Mouse (Mus musculus): ENCODE measurements at regions not wholly inside any gene's neighbourhood (a gene's known extent, or its start where the extent isn't known, plus 50 kb on each side); places are given as distances from the start of the nearest gene placed in this dataset.

- Histone ChIP-seq H3K36me3 (ENCODE audit: control insufficient read depth, insufficient read depth, low read length) (no peaks in the 10 kb centered on the region), H3K9ac (ENCODE audit: low read length) (no peak overlapping the region), H3K9me3 (ENCODE audit: control insufficient read depth, low read length) (no peaks in the 10 kb centered on the region), H3K27me3 (replicated peaks; ENCODE audit: control insufficient read depth, insufficient read depth, low read length) (no peaks in the 10 kb centered on the region), H3K4me1 (replicated peaks; ENCODE audit: control insufficient read depth, insufficient read depth, low read length) (no peaks in the 10 kb centered on the region), H3K27ac (ENCODE audit: low read depth) (no peak overlapping the region), H3K4me2 (ENCODE audit: low read length) (no peak overlapping the region), H3K4me3 (ENCODE audit: low read depth, low read length) (no peak overlapping the region)
- ATAC-seq (replicated peaks; ENCODE audit: low FRiP score, low TSS enrichment, low read depth) (no peak), DNase-seq (ENCODE audit: low spot score) (no peak)
- WGBS: 75% methylated on average over 3 of the region's 3 CpGs
Measured at GRCm38 (mm10) chr13:110599666-110600065, 204.8 kb downstream of the Plk2 start.

- WGBS: 85% methylated on average over 9 of the region's 9 CpGs
- no peak overlapping the region for H3K9ac ChIP-seq (ENCODE audit: low read length)
- ATAC-seq (replicated peaks; ENCODE audit: low FRiP score, low TSS enrichment, low read depth) (no peak), DNase-seq (ENCODE audit: low spot score) (no peak)
- no peak overlapping the region for H3K4me2 ChIP-seq (ENCODE audit: low read length)
- no peak overlapping the region for H3K4me3 ChIP-seq (ENCODE audit: low read depth, low read length)
- H3K9me3 ChIP-seq (ENCODE audit: control insufficient read depth, low read length): no peaks in the 10 kb centered on the region
- H3K27me3 ChIP-seq (replicated peaks; ENCODE audit: control insufficient read depth, insufficient read depth, low read length): no peaks in the 10 kb centered on the region
- H3K4me1 ChIP-seq (replicated peaks; ENCODE audit: control insufficient read depth, insufficient read depth, low read length): no peaks in the 10 kb centered on the region
- no peak overlapping the region for H3K27ac ChIP-seq (ENCODE audit: low read depth)
- H3K36me3 ChIP-seq (ENCODE audit: control insufficient read depth, insufficient read depth, low read length): no peaks in the 10 kb centered on the region
Measured at GRCm38 (mm10) chr13:110600377-110600776, 205.5 kb downstream of the Plk2 start.

- no peak overlapping the region for H3K27ac ChIP-seq (ENCODE audit: low read depth)
- H3K4me3 ChIP-seq (ENCODE audit: low read depth, low read length): no peak overlapping the region
- no peaks in the 10 kb centered on the region for H3K4me1 ChIP-seq (replicated peaks; ENCODE audit: control insufficient read depth, insufficient read depth, low read length)
- DNase-seq (ENCODE audit: low spot score) (no peak), ATAC-seq (replicated peaks; ENCODE audit: low FRiP score, low TSS enrichment, low read depth) (no peak)
- H3K9ac ChIP-seq (ENCODE audit: low read length): no peak overlapping the region
- H3K4me2 ChIP-seq (ENCODE audit: low read length): no peak overlapping the region
- H3K36me3 ChIP-seq (ENCODE audit: control insufficient read depth, insufficient read depth, low read length): no peaks in the 10 kb centered on the region
- H3K27me3 ChIP-seq (replicated peaks; ENCODE audit: control insufficient read depth, insufficient read depth, low read length): no peaks in the 10 kb centered on the region
- H3K9me3 ChIP-seq (ENCODE audit: control insufficient read depth, low read length): no peaks in the 10 kb centered on the region
- 52% methylated on average over 5 of the region's 5 CpGs for WGBS
Measured at GRCm38 (mm10) chr13:110601352-110601751, 206.5 kb downstream of the Plk2 start.

- ATAC-seq (replicated peaks; ENCODE audit: low FRiP score, low TSS enrichment, low read depth) (no peak), DNase-seq (ENCODE audit: low spot score) (no peak)
- Histone ChIP-seq H3K4me2 (ENCODE audit: low read length) (no peak overlapping the region), H3K4me3 (ENCODE audit: low read depth, low read length) (no peak overlapping the region), H3K27me3 (replicated peaks; ENCODE audit: control insufficient read depth, insufficient read depth, low read length) (no peaks in the 10 kb centered on the region), H3K4me1 (replicated peaks; ENCODE audit: control insufficient read depth, insufficient read depth, low read length) (no peaks in the 10 kb centered on the region), H3K36me3 (ENCODE audit: control insufficient read depth, insufficient read depth, low read length) (no peaks in the 10 kb centered on the region), H3K9ac (ENCODE audit: low read length) (no peak overlapping the region), H3K27ac (ENCODE audit: low read depth) (no peak overlapping the region), H3K9me3 (ENCODE audit: control insufficient read depth, low read length) (no peaks in the 10 kb centered on the region)
- 78% methylated on average over 6 of the region's 6 CpGs for WGBS
Measured at GRCm38 (mm10) chr13:110601840-110602239, 207.0 kb downstream of the Plk2 start.

- DNase-seq (ENCODE audit: low spot score): no peak
Measured at GRCm38 (mm10) chr13:110602894-110603293, 208.0 kb downstream of the Plk2 start.

GRCm38 (mm10) chr13:110619010-110619409 is 224.2 kb downstream of the Plk2 start:
- WGBS: 86% methylated on average over 6 of the region's 6 CpGs
- no peaks in the 10 kb centered on the region for H3K27me3 ChIP-seq (replicated peaks; ENCODE audit: control insufficient read depth, insufficient read depth, low read length)
- H3K4me1 ChIP-seq (replicated peaks; ENCODE audit: control insufficient read depth, insufficient read depth, low read length): no peaks in the 10 kb centered on the region
- H3K4me2 ChIP-seq (ENCODE audit: low read length): no peak overlapping the region
- H3K9ac ChIP-seq (ENCODE audit: low read length): no peak overlapping the region
- H3K4me3 ChIP-seq (ENCODE audit: low read depth, low read length): no peak overlapping the region
- no peak for ATAC-seq (replicated peaks; ENCODE audit: low FRiP score, low TSS enrichment, low read depth)
- no peak overlapping the region for H3K27ac ChIP-seq (ENCODE audit: low read depth)
- no peaks in the 10 kb centered on the region for H3K9me3 ChIP-seq (ENCODE audit: control insufficient read depth, low read length)
- DNase-seq (ENCODE audit: low spot score): no peak
- H3K36me3 ChIP-seq (ENCODE audit: control insufficient read depth, insufficient read depth, low read length): no peaks in the 10 kb centered on the region

More at GRCm38 (mm10) chr13:110602894-110603293, 208.0 kb downstream of the Plk2 start:
- Histone ChIP-seq H3K4me2 (ENCODE audit: low read length) (no peak overlapping the region), H3K4me3 (ENCODE audit: low read depth, low read length) (no peak overlapping the region), H3K27ac (ENCODE audit: low read depth) (no peak overlapping the region), H3K9me3 (ENCODE audit: control insufficient read depth, low read length) (no peaks in the 10 kb centered on the region), H3K36me3 (ENCODE audit: control insufficient read depth, insufficient read depth, low read length) (no peaks in the 10 kb centered on the region), H3K4me1 (replicated peaks; ENCODE audit: control insufficient read depth, insufficient read depth, low read length) (no peaks in the 10 kb centered on the region), H3K27me3 (replicated peaks; ENCODE audit: control insufficient read depth, insufficient read depth, low read length) (no peaks in the 10 kb centered on the region), H3K9ac (ENCODE audit: low read length) (no peak overlapping the region)
- 90% methylated on average over 1 of the region's 1 CpGs for WGBS
- no peak for ATAC-seq (replicated peaks; ENCODE audit: low FRiP score, low TSS enrichment, low read depth)

GRCm38 (mm10) chr13:110627136-110627535 is 232.3 kb downstream of the Plk2 start:
- Histone ChIP-seq H3K9ac (ENCODE audit: low read length) (no peak overlapping the region), H3K4me1 (replicated peaks; ENCODE audit: control insufficient read depth, insufficient read depth, low read length) (no peaks in the 10 kb centered on the region), H3K9me3 (ENCODE audit: control insufficient read depth, low read length) (no peaks in the 10 kb centered on the region), H3K4me2 (ENCODE audit: low read length) (no peak overlapping the region), H3K4me3 (ENCODE audit: low read depth, low read length) (no peak overlapping the region), H3K27me3 (replicated peaks; ENCODE audit: control insufficient read depth, insufficient read depth, low read length) (no peaks in the 10 kb centered on the region), H3K27ac (ENCODE audit: low read depth) (no peak overlapping the region), H3K36me3 (ENCODE audit: control insufficient read depth, insufficient read depth, low read length) (no peaks in the 10 kb centered on the region)
- DNase-seq (ENCODE audit: low spot score) (no peak), ATAC-seq (replicated peaks; ENCODE audit: low FRiP score, low TSS enrichment, low read depth) (no peak)
- 84% methylated on average over 6 of the region's 6 CpGs for WGBS

GRCm38 (mm10) chr13:110627732-110628131 is 232.9 kb downstream of the Plk2 start:
- no peaks in the 10 kb centered on the region for H3K9me3 ChIP-seq (ENCODE audit: control insufficient read depth, low read length)
- H3K4me3 ChIP-seq (ENCODE audit: low read depth, low read length): no peak overlapping the region
- H3K27ac ChIP-seq (ENCODE audit: low read depth): no peak overlapping the region
- no peaks in the 10 kb centered on the region for H3K4me1 ChIP-seq (replicated peaks; ENCODE audit: control insufficient read depth, insufficient read depth, low read length)
- ATAC-seq (replicated peaks; ENCODE audit: low FRiP score, low TSS enrichment, low read depth) (no peak), DNase-seq (ENCODE audit: low spot score) (no peak)
- no peaks in the 10 kb centered on the region for H3K27me3 ChIP-seq (replicated peaks; ENCODE audit: control insufficient read depth, insufficient read depth, low read length)
- H3K4me2 ChIP-seq (ENCODE audit: low read length): no peak overlapping the region
- 74% methylated on average over 9 of the region's 9 CpGs for WGBS
- H3K9ac ChIP-seq (ENCODE audit: low read length): no peak overlapping the region
- no peaks in the 10 kb centered on the region for H3K36me3 ChIP-seq (ENCODE audit: control insufficient read depth, insufficient read depth, low read length)

- Histone ChIP-seq H3K9ac (ENCODE audit: low read length) (no peak overlapping the region), H3K4me3 (ENCODE audit: low read depth, low read length) (no peak overlapping the region), H3K9me3 (ENCODE audit: control insufficient read depth, low read length) (no peaks in the 10 kb centered on the region), H3K4me1 (replicated peaks; ENCODE audit: control insufficient read depth, insufficient read depth, low read length) (no peaks in the 10 kb centered on the region), H3K27ac (ENCODE audit: low read depth) (no peak overlapping the region), H3K27me3 (replicated peaks; ENCODE audit: control insufficient read depth, insufficient read depth, low read length) (no peaks in the 10 kb centered on the region), H3K36me3 (ENCODE audit: control insufficient read depth, insufficient read depth, low read length) (no peaks in the 10 kb centered on the region), H3K4me2 (ENCODE audit: low read length) (no peak overlapping the region)
- ATAC-seq (replicated peaks; ENCODE audit: low FRiP score, low TSS enrichment, low read depth) (no peak), DNase-seq (ENCODE audit: low spot score) (no peak)
- 89% methylated on average over 1 of the region's 1 CpGs for WGBS
Measured at GRCm38 (mm10) chr13:110628201-110628600, 233.4 kb downstream of the Plk2 start.
